Comparison of ENCODE assay signal across 13 mouse cellular contexts in the genomic region with DNA sequence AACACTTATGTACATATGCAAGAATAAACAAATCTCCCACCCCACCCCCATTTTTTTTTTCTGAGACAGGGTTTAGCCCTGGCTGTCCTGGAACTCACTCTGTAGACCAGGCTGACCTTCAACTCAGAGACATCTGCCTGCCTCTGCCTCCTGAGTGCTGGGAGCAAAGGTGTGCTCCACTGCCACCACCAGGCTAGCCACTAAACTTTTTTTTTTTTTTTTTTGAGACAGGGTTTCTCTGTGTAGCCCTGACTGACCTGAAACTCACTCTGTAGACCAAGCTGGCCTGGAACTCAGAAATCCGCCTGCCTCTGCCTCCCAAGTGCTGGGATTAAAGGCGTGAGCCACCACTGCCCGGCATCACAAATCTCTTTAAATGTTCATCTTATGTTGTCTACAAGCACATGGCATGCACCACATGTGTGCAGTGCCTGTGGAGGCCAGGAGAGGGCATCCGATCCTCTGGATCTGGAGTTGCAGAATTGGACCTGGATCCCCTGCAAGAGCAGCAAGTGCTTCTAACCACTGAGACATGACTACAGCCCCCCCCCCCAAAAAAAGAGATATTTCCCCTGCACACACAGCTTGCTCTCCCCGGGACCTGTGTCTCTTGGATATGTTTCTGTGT. TPM values are rescaled to one million over a fixed set of nuclear protein-coding genes. Genes with fewer than 3 reads are reported as not detected.
DNase-seq lines count a peak whose midpoint lies in the region; ATAC-seq and TF ChIP-seq lines count a peak whose summit lies in the region.
"Had no signal": no experiment of that assay in that cellular context is flagged by ENCODE, and none has a peak within 500 bp of the region (broad histone marks: within the 10 kb centered on the region; RNA-seq: fewer than 3 reads in every experiment).

No protein-coding gene starts in this region.

- no peak overlapping the region for H3K27ac ChIP-seq in bone marrow, adult 2 months (ENCODE audit: control insufficient read depth, insufficient read depth, low read depth, low read length, poor library complexity)
- H3K27ac ChIP-seq: forebrain, embryonic 12.5 days; hindbrain, embryonic 14.5 days; limb, embryonic 13.5 days had no signal

- peak; percentile 38; the same call in 1 of the 2 replicates for TF ChIP-seq CTCF in bone marrow, adult 2 months (IDR thresholded peaks at IDR 0.05; ENCODE audit: control insufficient read depth, insufficient read depth, low read length)

- WGBS in bone marrow, adult 2 months, result 74% methylated on average over 5 of the region's 5 CpGs

- intact Hi-C loops in left cerebral cortex, postnatal 4 days (cut with DNase I), result no loop called here

- ATAC-seq in monocyte, adult 5-6 weeks (replicated peaks; ENCODE audit: insufficient number of reproducible peaks, low FRiP score, low TSS enrichment, poor library complexity, severe bottlenecking), result no peak

- no peak overlapping the region for H3K4me3 ChIP-seq in bone marrow, adult 2 months (replicated peaks; ENCODE audit: control insufficient read depth, low read depth, low read length)
- H3K4me3 ChIP-seq: forebrain, embryonic 12.5 days; limb, embryonic 13.5 days; myocyte had no signal

- no peak for TF ChIP-seq POLR2A in bone marrow, adult 2 months (IDR thresholded peaks at IDR 0.05; ENCODE audit: borderline replicate concordance, control insufficient read depth, low read depth, low read length)

- DNase-seq in embryo, embryonic 10 days (ENCODE audit: low spot score), result peak; percentile 45
- no peak for DNase-seq in embryo, embryonic 11 days
- DNase-seq in left cerebral cortex, postnatal 4 days, result peak; percentile 56
- no peak for DNase-seq in left cerebral cortex, adult 8-10 months (ENCODE audit: low spot score in 2 of 2)
- DNase-seq in lung, postnatal 4 days, result peak; percentile 64 to 69
- no peak for DNase-seq in urinary bladder, postnatal 25 days (ENCODE audit: low spot score)
- DNase-seq: cerebellum, adult 9-11 months had no signal

- H3K4me1 ChIP-seq in bone marrow, adult 2 months (ENCODE audit: control insufficient read depth, insufficient read depth, low read length), result peaks cover 5% of the 10 kb centered on the region

RNA-seq across cellular contexts. Expression of a gene that starts 48.5 kb away (rescaled TPM):
- total RNA-seq in left cerebral cortex, postnatal 4 days (2021), result 10 to 100 TPM; 47.3 to 49.5 TPM
- 10 to 100 TPM; 81.0 to 85.8 (median 83.3) TPM for total RNA-seq in left cerebral cortex, adult 8-10 months (2022)
- polyA plus RNA-seq in bone marrow, adult 2 months (2011; ENCODE audit: insufficient read depth, insufficient read length, low replicate concordance, missing spikeins), result 4.3 and 7.3 TPM in 2 replicates
- 7.1 to 11.7 TPM (median 9.6 TPM) in 3 replicates for total RNA-seq in monocyte, adult 5-6 weeks (2017)

Comparison
In these comparisons a context has a peak if more than half of its experiments do, and no peak if none do; other contexts are left out.
1. DNase-seq: peak in embryo, embryonic 10 days (single experiment), left cerebral cortex, postnatal 4 days (single experiment) and lung, postnatal 4 days (2 of 2); none in embryo, embryonic 11 days (single experiment), left cerebral cortex, adult 8-10 months (0 of 2) and urinary bladder, postnatal 25 days (single experiment).